Mouse (Mus musculus) MN1 (cell line): ENCODE results near the gene Trip13.
A peak's percentile ranks its signal among the peaks of the same experiment; 100 is the strongest.

Experiments
- DNase-seq: peaks from one replicate; pipeline ENCODE4 v3.0.0-alpha.2; 2016; ENCODE audit warnings: low spot score

Gene Trip13

DNA sequence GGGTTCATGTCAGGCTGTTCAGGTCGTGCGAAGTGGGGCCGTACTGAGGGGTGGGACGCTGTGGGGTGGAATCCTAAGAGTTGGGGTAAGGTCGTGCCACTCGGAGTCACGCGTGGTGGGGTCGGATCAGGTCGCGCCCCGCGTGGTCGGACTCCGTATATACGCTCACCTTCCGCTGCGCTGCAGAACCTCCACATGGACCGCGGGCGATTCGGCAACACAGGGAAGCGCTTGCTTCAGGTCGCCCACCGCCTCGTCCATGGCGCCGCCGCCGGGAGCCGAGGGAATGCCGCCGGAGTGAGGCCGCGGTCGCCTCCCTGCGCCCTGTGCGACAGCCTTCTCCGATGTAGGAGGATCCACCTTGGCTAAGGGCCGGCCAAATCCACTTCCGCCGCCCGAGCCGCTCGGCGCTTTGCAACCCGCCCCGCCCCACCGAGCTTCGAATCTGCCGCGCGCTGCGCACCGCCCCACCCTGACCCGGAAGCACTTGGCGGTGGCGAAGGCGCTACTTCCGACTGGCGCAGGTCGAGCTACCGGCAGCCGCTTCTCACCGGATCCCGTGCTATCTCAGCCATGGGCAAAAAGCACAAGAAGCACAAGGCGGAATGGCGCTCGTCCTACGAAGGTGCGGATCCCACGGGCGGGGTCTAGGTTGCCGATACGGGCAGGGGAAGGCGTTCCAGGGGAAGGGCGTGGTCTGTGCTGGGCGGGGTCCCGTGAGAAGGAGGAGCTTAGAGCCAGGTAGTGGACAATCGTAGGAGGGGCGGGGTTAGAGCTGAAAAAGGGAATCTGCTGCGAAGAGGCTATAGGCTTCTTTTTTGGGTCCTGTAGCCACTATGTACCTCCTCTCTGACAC, at the start of gene Trip13, which contains the start of gene Brd9:
Gene Trip13 (minus strand): TSS at position 464 of the 856 bp plus-strand sequence.
Gene Brd9 (plus strand): TSS at position 491 of the 856 bp plus-strand sequence.
- DNase-seq: peak; percentile 91

DNA sequence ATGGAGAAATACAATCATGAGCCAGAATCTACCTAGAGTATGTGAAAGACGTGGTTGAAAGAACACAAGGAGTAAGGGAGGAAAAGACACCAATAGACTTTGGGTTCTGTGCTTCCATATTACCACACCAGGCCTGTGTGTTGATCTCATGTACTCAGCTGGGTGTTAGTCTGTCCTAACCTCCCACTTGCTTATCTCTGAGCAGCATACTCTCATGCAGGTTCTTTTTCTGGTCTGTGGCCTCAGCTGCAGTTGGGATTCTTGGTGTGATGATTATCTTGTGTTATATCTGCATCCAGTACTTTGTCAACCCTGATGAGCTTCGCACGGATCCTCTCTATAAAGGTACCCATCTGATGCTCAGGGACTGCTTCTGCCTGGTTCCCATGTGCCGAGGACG, 39.4 kb upstream of the Trip13 start:
- DNase-seq: no peak

GRCm38 (mm10) chr13:73974523-73974922, 36.9 kb upstream of the Trip13 start:
- DNase-seq: no peak

- peak; percentile 74 for DNase-seq
Measured at GRCm38 (mm10) chr13:73970545-73971448, 33.2 kb upstream of the Trip13 start.

GRCm38 (mm10) chr13:73963551-73963950, 26.0 kb upstream of the Trip13 start, which contains the start of gene Zdhhc11:
Zdhhc11 (plus strand) TSS chr13:73963851.
- no peak for DNase-seq

DNA sequence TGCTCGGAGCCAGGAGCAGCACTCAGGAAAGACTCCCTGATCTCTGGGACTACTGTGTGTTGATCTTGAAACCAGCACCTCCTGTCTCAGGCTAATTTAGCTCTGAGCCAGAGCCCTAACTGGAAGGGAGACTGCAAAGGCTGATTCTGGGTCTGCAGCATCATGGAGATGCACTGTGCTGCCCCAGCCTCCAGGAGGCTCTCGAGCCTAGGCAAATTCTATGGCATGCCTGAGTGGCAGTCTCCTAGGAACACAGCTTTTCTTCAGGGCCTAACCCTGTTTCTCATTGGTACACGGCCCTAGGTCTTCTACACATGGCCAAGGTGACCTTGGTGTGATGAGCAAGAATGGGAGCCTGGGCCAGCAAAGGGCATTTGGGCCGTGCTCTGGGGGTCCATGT, 23.6 kb upstream of the Trip13 start:
- DNase-seq: no peak

- DNase-seq: no peak
Measured at GRCm38 (mm10) chr13:73960117-73960652, 22.6 kb upstream of the Trip13 start.

DNA sequence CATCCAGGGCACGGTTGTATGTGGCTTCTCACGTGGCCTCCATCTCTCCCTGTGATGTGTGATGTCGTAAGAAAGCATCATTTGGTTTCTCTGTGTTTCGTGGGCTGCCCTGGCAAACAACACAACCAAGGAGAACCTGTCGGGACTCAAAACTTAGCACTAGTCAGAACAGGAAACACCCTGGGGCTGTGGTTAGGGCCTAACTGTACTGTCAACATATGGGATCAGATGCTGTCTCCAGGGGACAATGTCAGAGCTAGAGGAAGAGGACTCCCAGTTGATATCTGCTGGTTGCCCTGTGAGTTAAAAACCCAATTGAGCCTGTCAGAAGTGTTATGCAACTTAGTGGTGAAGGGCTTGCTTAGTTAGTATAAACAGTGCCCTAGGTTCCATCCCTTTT, 17.9 kb upstream of the Trip13 start:
- DNase-seq: no peak

DNA sequence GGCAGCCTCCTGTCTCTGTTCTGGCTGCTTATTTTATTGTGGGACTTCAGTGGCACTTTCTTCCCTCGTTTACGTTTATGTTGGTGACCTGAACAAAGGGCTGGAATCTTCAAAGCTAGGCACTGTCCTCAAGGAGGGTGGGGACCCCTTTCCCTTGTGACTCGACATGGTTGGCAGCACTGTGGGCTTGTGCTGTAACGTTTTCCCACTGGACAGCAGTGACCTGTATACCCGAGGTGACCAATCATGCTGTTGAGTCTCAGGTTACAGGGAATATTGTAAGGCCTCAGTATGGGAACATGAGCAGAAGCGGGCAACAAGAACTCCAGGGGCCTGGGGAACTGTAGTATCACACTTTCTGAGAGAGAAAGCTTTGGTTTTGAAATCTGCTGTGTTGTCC, 17.1 kb upstream of the Trip13 start:
- DNase-seq: no peak

GRCm38 (mm10) chr13:73953551-73954130, 16.1 kb upstream of the Trip13 start:
- DNase-seq: no peak

GRCm38 (mm10) chr13:73944606-73945005, 7.0 kb upstream of the Trip13 start:
- no peak for DNase-seq

DNA sequence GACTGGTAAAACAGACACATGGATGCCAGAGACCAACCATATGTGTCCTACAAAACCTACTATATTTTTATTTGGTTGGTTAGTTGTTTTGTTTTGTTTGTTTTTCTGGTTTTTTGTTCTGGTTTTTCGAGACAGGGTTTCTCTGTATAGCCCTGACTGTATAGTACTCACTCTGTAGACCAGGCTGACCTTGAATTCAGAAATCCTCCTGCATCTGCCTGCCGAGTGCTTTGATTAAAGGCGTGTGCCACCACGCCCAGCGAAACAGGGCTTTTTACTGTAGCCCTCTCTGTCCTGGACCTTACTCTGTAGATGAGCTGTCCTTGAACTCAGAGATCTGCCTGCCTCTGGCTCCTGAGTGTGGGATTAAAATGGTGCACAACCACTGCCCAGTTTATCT, 1.5 kb upstream of the Trip13 start:
- DNase-seq: no peak

DNA sequence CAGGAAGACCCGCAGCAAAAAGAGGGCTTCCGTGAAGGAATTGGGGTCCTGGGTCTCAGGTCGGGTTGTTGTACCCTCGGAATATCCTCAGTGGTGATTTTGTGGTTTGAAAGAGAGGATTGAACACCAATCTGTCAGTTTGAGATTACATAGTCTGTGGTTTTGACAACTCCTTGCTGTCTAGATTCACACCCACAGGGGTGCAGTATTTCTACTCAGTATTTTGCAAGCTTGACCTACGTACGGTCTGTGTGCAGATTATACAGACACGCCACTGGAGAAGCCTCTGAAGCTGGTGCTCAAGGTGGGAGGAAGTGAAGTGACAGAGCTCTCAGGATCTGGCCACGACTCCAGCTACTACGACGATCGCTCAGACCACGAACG, 585 bp upstream of the Trip13 start:
- peak; percentile 6 for DNase-seq

DNA sequence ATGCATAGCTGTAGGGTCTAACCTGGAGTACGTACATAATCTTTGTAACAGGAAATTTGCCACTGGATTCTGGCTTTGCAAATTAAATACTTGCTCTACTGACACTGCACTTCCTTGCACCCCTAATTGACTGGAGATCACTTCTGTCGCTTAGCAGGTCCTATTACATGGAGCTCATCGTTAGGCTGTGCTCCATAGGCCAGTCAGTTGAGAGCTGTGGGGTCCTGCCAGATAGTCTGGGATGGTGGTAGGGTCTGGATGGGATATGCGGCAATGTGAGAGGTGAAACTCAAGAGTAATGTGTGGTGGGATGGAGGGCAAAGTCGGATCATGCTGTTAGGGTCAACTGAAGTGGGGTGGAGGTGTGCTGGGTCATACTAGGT, 655 bp downstream of the Trip13 start:
- DNase-seq: no peak

DNA sequence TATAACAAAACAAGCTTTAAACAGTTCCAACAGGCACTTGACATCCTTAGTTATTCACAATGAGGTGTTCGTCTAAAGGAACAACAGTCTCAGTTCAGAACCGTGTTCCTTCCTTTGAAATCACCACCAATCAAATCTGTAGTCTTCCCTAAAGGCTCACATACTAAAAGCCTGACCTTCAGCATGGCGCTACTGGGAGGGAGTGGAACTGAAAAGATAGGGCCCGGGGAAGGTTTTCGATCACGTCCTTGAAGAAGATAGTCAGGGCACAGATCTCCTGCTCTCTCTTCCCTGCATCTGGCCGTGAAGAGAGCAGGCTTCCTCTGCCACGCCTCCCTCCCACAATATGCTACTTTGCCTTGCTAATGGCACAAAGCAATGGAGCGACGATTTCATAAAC, 5.4 kb downstream of the Trip13 start:
- DNase-seq: no peak

GRCm38 (mm10) chr13:73913066-73913465, 24.5 kb downstream of the Trip13 start:
- no peak for DNase-seq

DNA sequence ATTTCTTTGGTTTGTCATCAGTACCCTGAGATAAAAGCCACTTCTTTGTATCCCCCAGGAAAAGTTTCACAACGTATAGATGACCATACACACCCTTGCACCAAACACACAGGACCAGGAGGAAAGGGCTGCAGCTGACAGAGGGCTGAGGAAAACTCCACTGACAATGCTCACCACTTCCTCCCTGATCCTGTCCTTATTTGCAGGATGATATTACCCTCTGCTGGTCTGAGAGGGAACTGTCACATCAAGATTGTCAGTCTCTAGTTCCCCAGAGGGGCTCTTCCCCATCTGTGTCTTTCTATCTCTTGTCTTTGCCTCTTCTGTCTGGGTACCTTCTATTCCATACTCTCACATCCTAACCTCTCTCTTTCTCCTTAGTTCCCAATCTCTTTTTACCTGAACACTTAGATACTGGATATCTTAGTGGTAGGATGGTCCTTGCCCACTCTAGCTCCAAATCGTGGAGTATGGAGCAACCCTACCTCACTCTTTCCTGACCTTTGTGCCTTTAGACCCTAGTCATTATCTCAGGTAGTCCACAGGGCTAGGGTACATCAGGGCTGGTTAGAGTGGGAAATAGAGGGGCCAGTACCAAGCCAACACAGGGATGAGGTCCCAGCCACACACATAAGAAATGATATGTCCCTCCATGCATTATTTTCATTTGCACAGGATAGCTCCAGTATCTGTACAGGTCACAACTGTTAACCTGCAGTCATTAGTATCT, 29.7 kb downstream of the Trip13 start:
- DNase-seq: peak; percentile 53

- no peak for DNase-seq
Measured at GRCm38 (mm10) chr13:73907136-73907535, 30.4 kb downstream of the Trip13 start.

- DNase-seq: no peak
Measured at GRCm38 (mm10) chr13:73897561-73897960, 40.0 kb downstream of the Trip13 start.

- no peak for DNase-seq
Measured at GRCm38 (mm10) chr13:73892493-73893178, 44.9 kb downstream of the Trip13 start.

DNA sequence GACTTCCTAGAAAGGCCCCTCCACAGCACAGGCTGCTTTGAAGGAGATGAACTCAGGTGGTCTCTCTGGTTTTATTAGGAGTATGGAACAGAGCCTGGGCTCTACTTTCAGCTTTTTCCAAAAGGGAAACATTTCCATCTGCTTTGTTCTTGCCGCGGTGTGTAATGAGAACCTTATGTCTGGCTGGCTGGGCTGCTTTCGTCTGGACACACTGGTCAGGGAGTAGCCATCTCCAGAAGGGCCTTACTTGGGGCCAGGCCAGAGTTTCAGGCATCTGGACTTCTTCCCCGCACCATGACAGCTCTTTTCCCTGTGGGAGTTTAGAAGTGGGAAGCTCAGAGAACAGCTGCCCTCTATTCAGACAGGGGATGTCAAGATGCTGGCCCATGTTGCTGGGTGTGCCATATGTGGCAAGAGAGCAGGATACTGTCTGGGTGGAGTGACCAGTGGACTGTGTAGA, 50.1 kb downstream of the Trip13 start:
- DNase-seq: peak; percentile 88
